In genomic region chr4:98722454-98722853, GRCm38 (mm10) we compare ENCODE assay signal across 8 mouse cellular contexts. TPM values are rescaled to one million over a fixed set of nuclear protein-coding genes. Genes with fewer than 3 reads are reported as not detected.
DNase-seq lines count a peak whose midpoint lies in the region; ATAC-seq and TF ChIP-seq lines count a peak whose summit lies in the region.

No protein-coding gene starts in this region.

- H3K27ac ChIP-seq in neural tube, embryonic 15.5 days (replicated peaks) = no peak overlapping the region
- no peak overlapping the region for H3K27ac ChIP-seq in forebrain, embryonic 15.5 days (replicated peaks)
- no peak overlapping the region for H3K27ac ChIP-seq in limb, embryonic 14.5 days (replicated peaks; ENCODE audit: low read depth, low read length)
- no peak overlapping the region for H3K27ac ChIP-seq in thymus, adult 2 months (ENCODE audit: control insufficient read depth, insufficient read depth, low read length)

- WGBS in neural tube, embryonic 15.5 days = 14% methylated on average over 8 of the region's 8 CpGs
- WGBS in forebrain, embryonic 15.5 days = 13% methylated on average over 8 of the region's 8 CpGs
- WGBS in limb, embryonic 14.5 days = 13% methylated on average over 8 of the region's 8 CpGs
- WGBS in thymus, adult 2 months = 24% methylated on average over 8 of the region's 8 CpGs

- peak; percentile 88; the same call in 1 of the 2 replicates for TF ChIP-seq CTCF in thymus, adult 2 months (IDR thresholded peaks at IDR 0.05; ENCODE audit: borderline replicate concordance, control insufficient read depth, extremely low read depth, insufficient read depth, low read length, poor library complexity)

- DNase-seq in neural tube, embryonic 10.5 days (ENCODE audit: extremely low spot score, low spot score) = peak; percentile 79
- DNase-seq in cerebellum, adult 11 months = peak; percentile 65
- peak; percentile 43 to 75 for DNase-seq in kidney, adult 8-10 months
- DNase-seq in limb, embryonic 14.5 days (ENCODE audit: low spot score) = peak; percentile 72
- peak; percentile 72 for DNase-seq in thymus, adult 2 months

- no peak overlapping the region for H3K4me3 ChIP-seq in neural tube, embryonic 15.5 days (replicated peaks)
- H3K4me3 ChIP-seq in forebrain, embryonic 15.5 days = no peak overlapping the region
- H3K4me3 ChIP-seq in limb, embryonic 14.5 days (replicated peaks; ENCODE audit: low read length) = no peak overlapping the region
- H3K4me3 ChIP-seq in thymus, adult 2 months (ENCODE audit: control insufficient read depth, insufficient read depth, low read length) = no peak overlapping the region

- peaks cover 16% of the 10 kb centered on the region for H3K4me1 ChIP-seq in neural tube, embryonic 15.5 days
- peaks cover 11% of the 10 kb centered on the region for H3K4me1 ChIP-seq in forebrain, embryonic 15.5 days
- peaks cover 3% of the 10 kb centered on the region; the same call in 1 of the 2 replicates for H3K4me1 ChIP-seq in limb, embryonic 14.5 days (ENCODE audit: control insufficient read depth, insufficient read depth, low read length)
- no peaks in the 10 kb centered on the region for H3K4me1 ChIP-seq in thymus, adult 2 months (replicated peaks; ENCODE audit: control insufficient read depth, insufficient read depth, low read length)

- peaks cover 20% of the 10 kb centered on the region for H3K27me3 ChIP-seq in neural tube, embryonic 15.5 days (replicated peaks)
- H3K27me3 ChIP-seq in forebrain, embryonic 15.5 days = peaks cover 17% of the 10 kb centered on the region
- 0 out of 2 replicates have a peak, but pooled peaks cover 3% of the 10 kb centered on the region for H3K27me3 ChIP-seq in limb, embryonic 14.5 days (ENCODE audit: control insufficient read depth, insufficient read depth, low read length)
- H3K27me3 ChIP-seq in thymus, adult 2 months (ENCODE audit: control insufficient read depth, insufficient read depth, low read length) = peaks cover 4% of the 10 kb centered on the region; the same call in 1 of the 2 replicates

- TF ChIP-seq POLR2A in limb, embryonic 14.5 days (IDR thresholded peaks at IDR 0.05; ENCODE audit: borderline replicate concordance, extremely low read depth, insufficient read depth, insufficient read length) = no peak
- no peak for TF ChIP-seq POLR2A in thymus, adult 2 months (IDR thresholded peaks at IDR 0.05; ENCODE audit: control insufficient read depth, extremely low read depth, insufficient read depth, low read length, poor library complexity)

- no peaks in the 10 kb centered on the region for H3K36me3 ChIP-seq in neural tube, embryonic 15.5 days
- H3K36me3 ChIP-seq in forebrain, embryonic 15.5 days = no peaks in the 10 kb centered on the region
- no peaks in the 10 kb centered on the region for H3K36me3 ChIP-seq in limb, embryonic 14.5 days (ENCODE audit: control insufficient read depth, insufficient read depth, low read length)
- no peaks in the 10 kb centered on the region for H3K36me3 ChIP-seq in thymus, adult 2 months (ENCODE audit: control insufficient read depth, insufficient read depth, low read length)

- no peak overlapping the region for H3K9ac ChIP-seq in neural tube, embryonic 15.5 days (replicated peaks)
- no peak overlapping the region for H3K9ac ChIP-seq in forebrain, embryonic 15.5 days (replicated peaks)
- no peak overlapping the region for H3K9ac ChIP-seq in limb, embryonic 14.5 days (ENCODE audit: low read depth, low read length, severe bottlenecking)

- H3K4me2 ChIP-seq in neural tube, embryonic 15.5 days = no peak overlapping the region
- H3K4me2 ChIP-seq in forebrain, embryonic 15.5 days (replicated peaks) = no peak overlapping the region
- H3K4me2 ChIP-seq in limb, embryonic 14.5 days (replicated peaks; ENCODE audit: low read depth, low read length, severe bottlenecking) = no peak overlapping the region

- no peak for ATAC-seq in neural tube, embryonic 15.5 days (ENCODE audit: low FRiP score)
- peak; percentile 47; the same call in 1 of the 2 replicates for ATAC-seq in forebrain, embryonic 15.5 days (replicated peaks)
- ATAC-seq in limb, embryonic 14.5 days (ENCODE audit: low FRiP score, low read depth) = no peak
- ATAC-seq in neutrophil, adult 5-6 weeks (ENCODE audit: extremely low read depth, insufficient number of reproducible peaks, low FRiP score, poor library complexity, severe bottlenecking) = 0 out of 2 replicates have a peak, but pooled peaks have one; percentile 9

- H3K9me3 ChIP-seq in neural tube, embryonic 15.5 days (replicated peaks) = no peaks in the 10 kb centered on the region
- H3K9me3 ChIP-seq in forebrain, embryonic 15.5 days = no peaks in the 10 kb centered on the region
- H3K9me3 ChIP-seq in limb, embryonic 14.5 days (ENCODE audit: control insufficient read depth, low read length) = no peaks in the 10 kb centered on the region

RNA-seq across cellular contexts. Expression of gene L1td1, which starts 4.1 kb away (rescaled TPM):
- polyA plus RNA-seq in neural tube, embryonic 15.5 days (2015; fragmentation: Nextera tagmentation; extraction: Ambion mirVana) = 0.08 TPM in 1 of 2 replicates, not detected in the other
- polyA plus RNA-seq in forebrain, embryonic 15.5 days (2015; fragmentation: Nextera tagmentation; extraction: Ambion mirVana) = not detected in 2 replicates
- polyA plus RNA-seq in limb, embryonic 14.5 days (2012; rRNA removed) = 0.78 and 1.6 TPM in 2 replicates
- polyA plus RNA-seq in limb, embryonic 14.5 days (2014; fragmentation: Nextera tagmentation; extraction: Ambion mirVana) = 0.40 and 0.62 TPM in 2 replicates
- 0.25 TPM in 1 of 2 replicates, not detected in the other for total RNA-seq in neutrophil, adult 5-6 weeks (2017)
- polyA plus RNA-seq in thymus, adult 2 months (2012; rRNA removed) = 0.10 TPM in 1 of 2 replicates, not detected in the other

Comparison
In these comparisons a context has a peak if more than half of its experiments do, and no peak if none do; other contexts are left out.
1. ATAC-seq: peak in forebrain, embryonic 15.5 days (single experiment) and neutrophil, adult 5-6 weeks (single experiment); none in neural tube, embryonic 15.5 days (single experiment) and limb, embryonic 14.5 days (single experiment).
2. Peak in every context shown above with its lines, with median percentiles within 50 percentile points of each other: DNase-seq.